Mouse (Mus musculus): ENCODE data around the gene Opn4. TPM values are rescaled to one million over a fixed set of nuclear protein-coding genes. Genes with fewer than 3 reads are reported as not detected.

Gene Opn4
- polyA plus RNA-seq, 1 experiment from 2014 or later = not detected

GRCm38 (mm10) chr14:34588498-34588897, 11.4 kb downstream of the Opn4 start, which contains the start of gene Ldb3:
Ldb3 (minus strand) TSS chr14:34588682.
- no peak within 1 kb of the TSS for H3K9ac ChIP-seq
- H3K9me3 ChIP-seq = no peaks in the 10 kb centered on the region
- WGBS = 69% methylated on average over 8 of the region's 8 CpGs
- H3K27me3 ChIP-seq (replicated peaks) = no peaks in the 10 kb centered on the region
- ATAC-seq (replicated peaks) = no peak
- no peaks in the 10 kb centered on the region for H3K36me3 ChIP-seq (replicated peaks)
- no peak within 1 kb of the TSS for H3K27ac ChIP-seq
- H3K4me3 ChIP-seq = no peak within 1 kb of the TSS
- no peak within 1 kb of the TSS for H3K4me2 ChIP-seq
- H3K4me1 ChIP-seq = no peaks in the 10 kb centered on the region

- H3K4me2 ChIP-seq = no peak overlapping the region
- no peaks in the 10 kb centered on the region for H3K27me3 ChIP-seq (replicated peaks)
- H3K4me1 ChIP-seq = no peaks in the 10 kb centered on the region
- no peak overlapping the region for H3K4me3 ChIP-seq
- 75% methylated on average over 5 of the region's 5 CpGs for WGBS
- no peak overlapping the region for H3K9ac ChIP-seq
- ATAC-seq (replicated peaks) = no peak
- H3K9me3 ChIP-seq = no peaks in the 10 kb centered on the region
- no peak overlapping the region for H3K27ac ChIP-seq
- H3K36me3 ChIP-seq (replicated peaks) = no peaks in the 10 kb centered on the region
Measured at GRCm38 (mm10) chr14:34588005-34588404, 11.9 kb downstream of the Opn4 start.

- no peaks in the 10 kb centered on the region for H3K27me3 ChIP-seq (replicated peaks)
- H3K4me3 ChIP-seq = no peak overlapping the region
- no peak overlapping the region for H3K4me2 ChIP-seq
- H3K27ac ChIP-seq = no peak overlapping the region
- H3K9me3 ChIP-seq = no peaks in the 10 kb centered on the region
- H3K4me1 ChIP-seq = no peaks in the 10 kb centered on the region
- no peaks in the 10 kb centered on the region for H3K36me3 ChIP-seq (replicated peaks)
- WGBS = 78% methylated on average over 3 of the region's 3 CpGs
- no peak for ATAC-seq (replicated peaks)
- no peak overlapping the region for H3K9ac ChIP-seq
Measured at GRCm38 (mm10) chr14:34586871-34587270, 13.1 kb downstream of the Opn4 start.

GRCm38 (mm10) chr14:34585358-34586105, 14.4 kb downstream of the Opn4 start:
- 88% methylated on average over 9 of the region's 9 CpGs for WGBS

GRCm38 (mm10) chr14:34582740-34583427, 17.1 kb downstream of the Opn4 start:
- Histone ChIP-seq H3K36me3 (replicated peaks) (no peaks in the 10 kb centered on the region), H3K27me3 (replicated peaks) (no peaks in the 10 kb centered on the region), H3K4me2 (no peak overlapping the region), H3K9ac (no peak overlapping the region), H3K4me3 (no peak overlapping the region), H3K27ac (no peak overlapping the region), H3K9me3 (no peaks in the 10 kb centered on the region), H3K4me1 (no peaks in the 10 kb centered on the region)
- ATAC-seq (replicated peaks) = no peak
- 78% methylated on average over 3 of the region's 3 CpGs for WGBS

More at GRCm38 (mm10) chr14:34585358-34586105, 14.4 kb downstream of the Opn4 start:
- Histone ChIP-seq H3K4me2 (no peak overlapping the region), H3K9me3 (no peaks in the 10 kb centered on the region), H3K36me3 (replicated peaks) (no peaks in the 10 kb centered on the region), H3K4me3 (no peak overlapping the region), H3K27ac (no peak overlapping the region), H3K27me3 (replicated peaks) (no peaks in the 10 kb centered on the region), H3K9ac (no peak overlapping the region), H3K4me1 (no peaks in the 10 kb centered on the region)
- ATAC-seq (replicated peaks) = no peak

- no peak for ATAC-seq (replicated peaks)
- H3K9me3 ChIP-seq = no peaks in the 10 kb centered on the region
- H3K4me1 ChIP-seq = no peaks in the 10 kb centered on the region
- H3K4me3 ChIP-seq = no peak overlapping the region
- no peak overlapping the region for H3K9ac ChIP-seq
- no peaks in the 10 kb centered on the region for H3K36me3 ChIP-seq (replicated peaks)
- H3K27me3 ChIP-seq (replicated peaks) = no peaks in the 10 kb centered on the region
- 86% methylated on average over 4 of the region's 4 CpGs for WGBS
- no peak overlapping the region for H3K4me2 ChIP-seq
- H3K27ac ChIP-seq = no peak overlapping the region
Measured at GRCm38 (mm10) chr14:34576858-34577257, 23.1 kb downstream of the Opn4 start.

GRCm38 (mm10) chr14:34574068-34574467, 25.9 kb downstream of the Opn4 start:
- H3K9me3 ChIP-seq = no peaks in the 10 kb centered on the region
- 0 out of 2 replicates have a peak, but pooled peaks cover 3% of the 10 kb centered on the region for H3K4me1 ChIP-seq
- no peak overlapping the region for H3K4me3 ChIP-seq
- ATAC-seq (replicated peaks) = no peak
- 67% methylated on average over 2 of the region's 2 CpGs for WGBS
- no peak overlapping the region for H3K27ac ChIP-seq
- H3K27me3 ChIP-seq (replicated peaks) = no peaks in the 10 kb centered on the region
- H3K36me3 ChIP-seq (replicated peaks) = no peaks in the 10 kb centered on the region
- H3K4me2 ChIP-seq = no peak overlapping the region
- no peak overlapping the region for H3K9ac ChIP-seq

- Histone ChIP-seq H3K4me2 (no peak overlapping the region), H3K4me1 (0 out of 2 replicates have a peak, but pooled peaks cover 3% of the 10 kb centered on the region), H3K27me3 (replicated peaks) (no peaks in the 10 kb centered on the region), H3K4me3 (no peak overlapping the region), H3K36me3 (replicated peaks) (no peaks in the 10 kb centered on the region), H3K9me3 (no peaks in the 10 kb centered on the region), H3K9ac (no peak overlapping the region), H3K27ac (no peak overlapping the region)
- WGBS = 66% methylated on average over 9 of the region's 9 CpGs
- ATAC-seq (replicated peaks) = no peak
Measured at GRCm38 (mm10) chr14:34573348-34573913, 26.5 kb downstream of the Opn4 start.

GRCm38 (mm10) chr14:34571610-34572387, 28.1 kb downstream of the Opn4 start:
- Histone ChIP-seq H3K27ac (no peak overlapping the region), H3K9me3 (no peaks in the 10 kb centered on the region), H3K4me1 (0 out of 2 replicates have a peak, but pooled peaks cover 3% of the 10 kb centered on the region), H3K4me2 (no peak overlapping the region), H3K9ac (no peak overlapping the region), H3K36me3 (replicated peaks) (no peaks in the 10 kb centered on the region), H3K27me3 (replicated peaks) (no peaks in the 10 kb centered on the region), H3K4me3 (no peak overlapping the region)
- WGBS = 91% methylated on average over 17 of the region's 17 CpGs
- ATAC-seq (replicated peaks) = no peak

- ATAC-seq (replicated peaks) = no peak
- WGBS = 80% methylated on average over 4 of the region's 4 CpGs
- no peaks in the 10 kb centered on the region for H3K36me3 ChIP-seq (replicated peaks)
- no peak overlapping the region for H3K27ac ChIP-seq
- no peak overlapping the region for H3K9ac ChIP-seq
- no peaks in the 10 kb centered on the region for H3K27me3 ChIP-seq (replicated peaks)
- H3K9me3 ChIP-seq = no peaks in the 10 kb centered on the region
- no peak overlapping the region for H3K4me3 ChIP-seq
- H3K4me1 ChIP-seq = 0 out of 2 replicates have a peak, but pooled peaks cover 3% of the 10 kb centered on the region
- H3K4me2 ChIP-seq = no peak overlapping the region
Measured at GRCm38 (mm10) chr14:34570903-34571302, 29.0 kb downstream of the Opn4 start.

- under 1% methylated on average over 6 of the region's 6 CpGs for WGBS
- H3K27ac ChIP-seq = no peak overlapping the region
- H3K36me3 ChIP-seq (replicated peaks) = no peaks in the 10 kb centered on the region
- H3K4me1 ChIP-seq = 0 out of 2 replicates have a peak, but pooled peaks cover 3% of the 10 kb centered on the region
- H3K4me3 ChIP-seq = peak overlapping the region; percentile 38
- ATAC-seq (replicated peaks) = peak; percentile 91
- H3K27me3 ChIP-seq (replicated peaks) = no peaks in the 10 kb centered on the region
- 0 out of 2 replicates have a peak overlapping the region, but pooled peaks have one; percentile 2 for H3K9ac ChIP-seq
- no peaks in the 10 kb centered on the region for H3K9me3 ChIP-seq
- peak overlapping the region; percentile 69 for H3K4me2 ChIP-seq
Measured at GRCm38 (mm10) chr14:34570294-34570693, 29.6 kb downstream of the Opn4 start.
